Mouse (Mus musculus) E14TG2a.4 (cell line): ENCODE measurements at regions not wholly inside any gene's neighbourhood (a gene's known extent, or its start where the extent isn't known, plus 50 kb on each side); places are given as distances from the start of the nearest gene placed in this dataset.

Experiments
- CTCF ChIP-seq: conservative IDR thresholded peaks from 2 replicates; pipeline ENCODE4 v1.5.1; 2014; ENCODE audit warnings: low read length
- POU5F1 ChIP-seq: IDR thresholded peaks from 2 replicates; pipeline ENCODE4 v1.6.1; 2014; ENCODE audit warnings: low read length, borderline replicate concordance

GRCm38 (mm10) chr3:51042223-51042846 is 181.9 kb upstream of the Noct start:
- no peak for TF ChIP-seq CTCF
- no peak for TF ChIP-seq POU5F1
